Mouse (Mus musculus) effector memory CD4-positive, alpha-beta T cell, adult 5 months (primary cell): ENCODE data around the gene Golga4. TPM values are rescaled to one million over a fixed set of nuclear protein-coding genes. Genes with fewer than 3 reads are reported as not detected.

ENCODE experiments used
- polyA plus RNA-seq: library from polyadenylated mRNA; unstranded; fragments of 100-300 nt; shearing (Covaris generic); gene quantifications from one replicate; pipeline ENCODE4 v1.2.1, GENCODE M21; 2017

The Golga4 gene
- polyA plus RNA-seq = 89.5 TPM

DNA sequence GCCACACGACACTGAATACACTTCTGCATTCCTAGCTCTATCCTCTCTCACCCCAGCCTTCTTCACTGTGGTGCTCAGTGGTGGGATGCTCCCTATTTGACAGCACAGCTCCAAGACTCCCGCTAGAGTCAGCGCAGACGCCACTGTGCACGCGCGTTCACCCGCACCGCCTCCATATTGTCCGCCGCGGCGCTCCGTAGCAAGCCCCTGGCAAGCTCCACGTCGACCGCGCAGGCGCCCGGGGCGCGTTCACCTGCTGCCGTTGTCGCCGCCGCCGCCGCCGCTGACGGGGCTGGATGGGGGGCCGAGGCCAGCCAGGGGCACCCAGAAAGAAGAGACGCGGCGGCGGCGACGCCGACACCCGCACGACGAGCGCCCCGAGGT lies at the start of gene Golga4:
Golga4 (plus strand) TSS at position 248 of the 384 bp plus-strand sequence.

DNA sequence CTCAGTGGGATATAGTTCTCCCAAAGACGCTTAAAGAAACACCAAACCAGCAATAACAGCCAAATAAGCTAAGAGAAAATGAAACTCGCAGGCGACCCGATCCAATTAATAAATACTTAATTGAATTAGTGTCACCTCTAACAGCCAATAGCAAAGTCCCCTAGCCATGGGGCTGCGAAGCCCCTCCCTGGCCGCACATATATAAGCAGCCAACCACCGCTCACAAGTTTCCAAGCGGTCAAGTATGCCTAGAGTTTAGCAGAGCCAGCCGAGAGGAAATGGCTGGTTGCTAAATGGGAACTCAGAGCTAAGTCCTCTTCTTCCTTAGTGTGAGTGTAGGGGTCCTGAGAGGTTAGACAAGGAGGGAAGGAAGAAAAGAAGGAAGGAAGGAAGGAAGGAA lies 28.1 kb upstream of the Golga4 start, which contains the start of gene Eomes:
Eomes (plus strand) TSS at position 252 of the 400 bp plus-strand sequence.

DNA sequence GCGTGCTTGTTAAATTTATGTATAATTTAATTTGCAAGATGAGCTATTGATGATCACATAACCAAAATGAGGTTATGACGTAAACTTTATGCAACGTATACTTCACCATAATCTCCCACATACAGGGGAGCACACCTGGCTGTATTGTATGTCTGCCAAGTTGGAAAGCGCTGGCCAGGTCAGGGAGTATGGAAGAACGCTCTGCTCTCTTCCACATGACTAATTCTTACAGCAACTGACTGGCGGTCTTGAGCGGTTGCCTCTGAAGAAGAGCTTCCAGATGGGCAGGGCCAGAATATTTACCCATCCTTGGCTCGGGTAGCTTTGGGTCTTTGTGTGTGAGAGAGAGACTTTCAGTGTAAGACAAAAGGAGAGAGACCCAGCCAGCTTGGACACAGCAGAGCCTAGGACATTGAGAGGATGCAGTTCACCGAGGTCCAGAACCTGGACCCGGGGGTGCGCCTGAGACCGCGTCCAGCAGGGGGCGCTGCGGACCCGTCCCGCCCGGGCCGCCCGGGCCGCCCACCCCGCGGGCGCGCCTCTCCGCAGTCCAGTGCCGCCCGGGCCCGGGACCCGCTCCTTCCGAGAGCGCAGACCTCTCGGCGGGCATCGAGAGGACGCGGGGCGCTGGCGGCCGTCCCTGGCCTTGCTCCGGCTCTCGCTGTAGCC lies 100.2 kb downstream of the Golga4 start, which contains the start of gene Itga9:
Itga9 (plus strand) TSS at position 543 of the 669 bp plus-strand sequence.

Other genes starting within 250 kb of the Golga4 start
- 6.8 TPM for gene Eomes, start 28.1 kb upstream of the Golga4 start, polyA plus RNA-seq
- gene Itga9, start 100.4 kb downstream of the Golga4 start, polyA plus RNA-seq = 0.44 TPM